Mouse (Mus musculus) adrenal gland, adult (tissue): ENCODE data around the gene Tulp1.
A peak's percentile ranks its signal among the peaks of the same experiment; 100 is the strongest.
"Not testable (repeated sequence)": the region's sequence is repeated elsewhere in the genome, so short reads cannot be mapped to it uniquely, and the experiment has no call there.

Experiments
- DNase-seq, 2 experiments: peaks; one replicate each; pipeline ENCODE4 v3.0.0; 2022 to 2023; ENCODE audit warnings: low spot score in 1 of 2; ENCODE audit not compliant: inconsistent age in 2 of 2

Tulp1 gene

DNA sequence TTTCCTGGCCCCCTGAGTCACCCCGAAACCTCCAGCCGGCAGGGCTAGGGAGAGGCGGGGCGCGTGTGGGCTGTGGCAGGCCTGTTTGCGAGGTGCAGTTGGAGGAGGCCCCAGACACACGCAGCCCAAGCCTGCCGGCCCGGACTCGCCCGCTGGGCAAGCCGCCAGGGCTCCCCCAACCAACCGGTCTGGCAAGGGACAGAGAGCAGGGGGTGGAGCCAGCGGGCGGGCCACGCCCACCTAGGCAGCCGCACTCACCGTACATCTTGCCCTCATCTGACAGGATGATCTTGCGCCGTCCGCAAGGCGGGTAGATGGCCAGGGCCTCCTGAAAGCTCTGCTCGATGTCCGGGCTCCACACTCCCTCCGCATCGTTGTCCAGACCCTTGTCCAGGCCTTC lies 23.9 kb downstream of the Tulp1 start:
- peak; percentile 83 for DNase-seq

DNA sequence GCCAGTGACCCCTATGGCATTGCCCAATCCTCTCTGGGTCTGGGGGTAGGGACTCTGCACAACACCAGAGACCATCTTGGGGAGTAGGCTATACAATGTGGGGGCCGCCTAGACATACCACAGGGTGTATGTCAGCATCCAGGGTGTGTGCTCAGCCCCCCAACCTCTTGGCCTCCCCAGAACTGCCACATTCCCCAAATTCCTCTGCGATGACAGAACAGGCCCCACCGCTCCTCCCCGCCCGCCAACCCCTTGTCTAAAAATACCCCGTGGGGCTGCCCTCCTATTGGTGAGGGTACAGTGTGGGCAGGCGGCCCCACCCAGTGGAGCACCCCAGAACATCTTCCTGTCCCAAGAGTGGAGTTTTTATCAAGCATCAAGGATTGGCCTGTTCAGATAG lies 24.4 kb downstream of the Tulp1 start:
- DNase-seq = peak in 1 of 2 experiments; percentile 52

GRCm38 (mm10) chr17:28337547-28337946 lies 27.5 kb downstream of the Tulp1 start:
- no peak for DNase-seq

DNA sequence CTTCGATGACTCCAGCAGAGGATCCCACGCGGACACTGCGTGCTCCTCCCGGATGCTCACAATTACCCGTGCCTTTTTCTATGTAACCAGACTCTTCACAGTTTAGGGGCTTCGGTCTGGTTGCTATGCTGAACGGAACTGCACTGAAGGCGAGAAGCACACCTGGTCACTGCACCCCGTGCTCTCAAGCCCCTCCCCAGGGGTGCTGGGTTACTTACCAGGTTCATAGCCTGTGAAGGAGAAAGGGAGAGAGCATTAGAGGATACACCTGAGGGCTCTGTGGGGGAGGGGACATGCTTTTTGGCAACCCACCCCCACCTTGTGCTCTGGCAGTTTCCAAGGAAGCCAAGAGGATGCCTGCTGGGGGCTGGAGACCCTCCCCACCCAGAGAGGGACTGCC lies 29.8 kb downstream of the Tulp1 start:
- no peak for DNase-seq

DNA sequence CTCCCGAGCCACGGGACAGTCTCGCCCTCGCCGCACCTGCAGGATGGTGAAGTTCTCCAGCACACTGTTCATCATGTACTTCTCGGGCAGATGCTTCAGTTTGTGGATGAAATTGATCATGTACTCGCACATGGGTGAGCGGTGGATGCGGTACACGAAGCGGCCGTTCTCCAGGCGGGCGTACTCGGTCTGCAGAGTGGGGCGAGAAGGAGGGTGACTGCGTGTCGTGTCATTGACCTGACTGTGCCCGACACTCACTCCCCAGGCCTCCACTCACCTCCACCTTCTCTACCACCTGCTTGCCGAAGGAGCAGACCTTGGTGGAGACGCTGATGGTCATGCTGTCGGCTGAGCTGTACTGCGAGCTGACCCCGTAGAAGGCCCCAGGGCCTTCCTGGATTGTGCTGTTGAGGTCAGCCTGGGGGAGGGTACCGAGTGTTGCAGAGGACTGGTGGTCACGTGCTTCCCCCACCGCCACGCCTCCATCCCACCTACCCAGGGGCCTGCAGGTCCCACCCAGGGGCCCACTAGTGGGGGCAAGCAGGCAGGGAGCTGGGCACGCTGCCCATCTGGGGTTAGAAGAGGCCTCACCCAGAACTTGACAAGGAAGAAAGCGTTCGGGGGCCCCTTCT lies 32.0 kb downstream of the Tulp1 start:
- peak in 1 of 2 experiments; percentile 15 for DNase-seq

DNA sequence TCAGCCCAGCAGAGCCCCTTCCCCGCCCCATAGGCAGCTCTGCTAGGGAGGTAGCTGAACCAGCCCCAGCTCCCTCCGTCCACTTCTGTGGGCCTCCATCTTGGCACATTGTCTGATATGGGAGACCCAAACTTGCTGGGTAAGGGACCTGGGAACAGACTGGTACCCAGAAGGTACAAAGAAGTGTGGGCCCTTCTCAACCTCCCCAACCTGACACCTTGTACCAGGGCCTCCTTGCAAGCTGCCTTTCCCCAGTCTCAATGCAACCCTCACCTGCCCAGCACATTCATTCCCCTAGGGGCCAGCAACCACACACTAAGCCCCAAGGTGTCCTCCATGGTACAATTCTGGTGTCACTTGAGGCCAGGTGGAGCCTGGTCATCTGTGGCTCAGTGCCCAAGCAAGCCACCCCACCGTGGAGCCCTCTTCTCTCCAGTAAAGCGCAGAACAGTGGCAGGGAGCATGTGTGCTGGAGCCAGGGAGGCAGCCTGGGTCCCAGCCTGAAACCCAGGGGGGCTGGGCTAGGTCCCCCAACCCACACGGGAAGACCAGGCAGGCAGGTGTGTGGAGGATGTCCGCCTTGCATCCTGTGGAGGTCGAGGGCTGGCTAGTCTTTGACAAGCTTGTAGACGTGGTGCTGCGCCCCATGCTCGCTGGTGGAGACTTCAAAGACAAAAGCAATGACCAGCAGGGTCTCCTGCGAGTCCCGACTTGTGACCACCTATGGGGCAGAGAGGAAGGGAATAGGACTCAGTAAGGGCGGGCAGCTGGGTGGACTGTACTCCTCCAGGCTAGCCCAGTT lies 32.7 kb downstream of the Tulp1 start:
- DNase-seq = peak in 1 of 2 experiments; percentile 22

DNA sequence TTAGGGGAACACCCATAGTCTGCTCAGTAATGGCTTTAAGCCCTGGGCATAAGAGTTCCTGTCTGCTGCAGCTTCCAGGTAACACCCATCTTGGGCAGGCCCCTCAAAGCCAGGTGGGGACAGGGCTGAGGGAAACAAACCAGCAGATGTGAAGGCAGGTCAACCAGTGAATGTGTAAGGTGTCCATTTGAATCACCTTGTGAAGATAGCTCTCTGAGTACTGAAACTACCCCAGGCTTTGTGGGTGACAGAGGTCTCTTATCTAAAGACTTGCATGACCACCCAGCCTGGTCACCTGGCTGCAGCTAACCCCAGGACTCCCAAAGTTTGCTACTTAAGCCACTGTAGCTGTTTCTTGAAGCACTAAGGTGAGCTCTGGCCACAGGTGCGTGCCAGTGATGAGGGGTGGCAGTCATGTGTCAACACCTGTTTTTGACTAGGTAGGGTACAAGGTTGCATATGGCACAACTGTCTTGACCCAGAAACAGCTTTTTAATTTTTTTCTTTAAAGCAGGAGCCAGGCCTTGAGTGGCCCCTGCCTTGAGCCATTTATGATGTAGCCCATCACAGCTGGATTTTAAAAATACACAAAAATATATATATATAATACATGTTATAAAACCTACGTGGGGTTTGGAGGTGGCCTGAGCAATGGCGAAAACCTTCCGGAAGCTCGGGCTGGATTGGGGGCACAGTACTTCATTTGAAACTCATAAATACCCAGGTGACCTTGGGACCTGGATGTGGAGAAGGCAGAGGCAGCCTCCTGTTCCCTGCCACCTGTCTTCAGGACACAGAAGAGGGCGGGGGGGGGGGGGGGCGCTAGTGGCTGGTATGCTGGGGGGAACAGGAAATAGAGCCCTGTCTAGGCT lies 33.5 kb downstream of the Tulp1 start:
- DNase-seq = no peak

GRCm38 (mm10) chr17:28330590-28330989 lies 34.4 kb downstream of the Tulp1 start:
- not testable (repeated sequence) for DNase-seq

DNA sequence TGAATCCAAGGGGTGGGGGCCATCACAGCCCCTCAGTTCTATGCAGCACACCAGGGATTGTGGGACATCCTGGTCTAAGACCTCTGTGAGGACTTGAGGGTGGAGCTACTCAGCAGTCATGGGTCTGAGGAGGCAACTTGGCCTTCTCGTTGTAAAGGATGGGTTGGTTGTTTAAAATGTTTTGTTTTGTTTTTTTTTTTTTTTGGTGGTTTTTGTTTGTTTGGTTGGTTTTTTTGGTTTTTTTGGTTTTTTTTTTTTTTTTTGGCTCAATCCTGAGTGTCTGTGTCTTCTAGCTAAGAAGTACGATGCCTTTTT lies 34.8 kb downstream of the Tulp1 start:
- no peak for DNase-seq

- DNase-seq = no peak
Observed at GRCm38 (mm10) chr17:28329503-28330231, 35.4 kb downstream of the Tulp1 start.

- DNase-seq = no peak
Observed at GRCm38 (mm10) chr17:28328946-28329345, 36.1 kb downstream of the Tulp1 start.

DNA sequence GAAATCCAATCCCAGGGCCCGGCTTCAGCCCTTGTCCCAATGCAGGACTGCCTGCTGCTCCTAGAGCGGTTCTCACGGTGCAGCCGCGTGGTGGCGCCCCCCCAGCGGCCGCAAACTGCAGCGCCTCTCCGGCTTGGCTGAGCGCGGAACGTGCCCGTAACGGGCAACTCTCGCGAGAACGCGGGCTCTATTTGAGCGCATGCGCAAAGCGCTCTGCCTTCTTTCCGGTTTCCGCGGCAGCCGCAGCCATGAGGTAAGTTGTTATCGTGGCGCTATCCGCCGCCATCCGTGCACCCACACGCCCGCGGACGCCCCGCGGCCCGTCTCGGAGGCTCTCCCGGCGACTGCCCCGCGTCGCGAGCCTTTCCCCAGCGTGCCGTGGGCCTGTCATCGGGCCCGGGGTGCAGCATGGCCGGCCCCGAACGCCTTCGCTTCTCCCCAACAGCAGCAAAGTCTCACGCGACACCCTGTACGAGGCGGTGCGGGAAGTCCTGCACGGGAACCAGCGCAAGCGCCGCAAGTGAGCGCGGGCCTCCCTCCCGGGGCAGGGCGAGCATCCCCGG lies 36.6 kb downstream of the Tulp1 start, which contains the start of gene Rpl10a:
Rpl10a (plus strand) TSS at position 106 of the 563 bp plus-strand sequence.
- peak; percentile 97 to 99 for DNase-seq

DNA sequence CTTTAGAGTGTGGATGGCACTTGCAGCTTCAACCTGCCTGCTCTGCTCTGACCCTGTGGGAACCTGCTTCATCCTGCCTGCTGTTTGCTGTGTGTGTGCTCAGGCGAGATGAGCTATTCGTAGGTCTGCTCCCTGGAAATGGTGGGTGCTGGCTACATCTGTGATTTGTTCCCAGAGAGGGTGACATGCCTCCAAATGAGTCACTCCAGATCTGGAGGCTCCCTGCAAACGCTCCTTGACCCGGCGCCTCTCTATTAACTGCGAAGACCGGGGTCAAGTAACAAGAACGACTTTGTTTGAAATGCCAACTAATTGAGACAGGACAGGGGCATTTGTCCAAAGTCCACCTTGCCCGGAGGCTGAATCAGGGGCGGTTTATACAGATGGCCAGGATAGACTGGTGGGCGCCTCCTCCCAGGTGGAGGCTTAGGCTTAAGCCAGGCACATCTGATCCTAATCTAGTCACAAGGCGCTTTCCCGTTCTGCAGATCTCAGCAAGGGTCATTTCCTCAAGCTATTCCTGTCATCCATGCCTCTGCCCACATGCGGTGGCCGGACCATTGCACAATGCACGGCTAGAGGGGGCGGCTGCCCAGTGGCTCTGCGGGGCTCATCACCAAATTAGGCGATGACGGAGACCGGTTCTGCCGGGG lies 37.2 kb downstream of the Tulp1 start:
- peak; percentile 75 to 91 for DNase-seq

DNA sequence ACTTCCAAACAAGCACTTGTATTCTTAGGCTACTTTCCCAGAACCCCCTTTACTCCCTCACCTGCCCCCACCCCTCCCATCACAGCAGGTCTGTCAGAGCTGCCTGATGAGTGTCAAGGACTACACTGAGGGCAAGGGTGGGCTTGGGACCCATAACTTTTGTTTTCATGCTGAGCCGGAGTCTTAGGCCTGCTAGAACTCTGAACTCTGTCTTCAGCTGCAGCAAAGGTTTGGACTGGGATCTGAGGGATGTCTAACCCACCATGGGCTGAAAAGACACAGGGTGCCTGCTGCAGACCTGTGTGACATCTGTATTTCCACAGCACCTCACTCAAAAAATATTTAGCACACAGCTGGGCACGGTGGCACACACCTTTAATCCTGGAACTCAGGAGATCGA lies 38.1 kb downstream of the Tulp1 start:
- no peak for DNase-seq

DNA sequence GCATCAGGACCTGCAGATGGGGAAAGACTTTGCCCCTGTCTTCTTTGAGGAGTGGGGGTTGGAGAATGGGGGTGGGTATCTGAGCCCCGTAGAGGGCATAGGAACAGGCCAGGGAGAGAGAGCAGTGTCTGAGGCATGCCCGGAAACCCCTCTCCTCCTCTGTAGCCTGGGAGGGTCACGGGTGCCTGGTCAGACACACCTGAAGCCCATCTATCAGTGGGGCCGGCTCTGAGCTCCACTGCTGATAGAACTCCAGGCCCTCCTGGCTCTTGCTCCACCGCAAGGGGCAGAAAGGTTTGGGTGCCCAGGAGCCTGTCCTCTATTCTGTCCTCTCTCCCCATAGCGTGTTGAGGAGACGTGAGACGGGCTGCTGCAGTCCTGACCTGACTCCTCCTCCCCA lies 39.3 kb downstream of the Tulp1 start:
- no peak for DNase-seq

DNA sequence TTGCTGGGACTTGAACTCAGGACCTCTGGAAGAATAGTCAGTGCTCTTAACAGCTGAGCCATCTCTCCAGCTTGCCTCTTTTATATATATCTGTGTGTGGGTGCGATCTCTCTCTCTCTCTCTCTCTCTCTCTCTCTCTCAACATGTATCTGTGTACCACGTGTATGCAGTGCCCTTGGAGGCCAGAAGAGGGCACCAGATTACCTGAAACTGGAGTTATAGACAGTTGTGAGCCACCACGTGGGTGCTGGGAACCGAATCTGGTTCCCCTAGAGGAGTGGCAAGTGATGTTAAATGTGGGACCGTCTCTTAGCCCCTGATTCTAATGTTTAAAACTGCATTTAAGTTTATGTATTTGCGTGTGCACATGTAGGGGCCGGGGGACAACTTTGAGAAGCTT lies 40.6 kb downstream of the Tulp1 start:
- DNase-seq = not testable (repeated sequence)

GRCm38 (mm10) chr17:28323786-28324185 lies 41.2 kb downstream of the Tulp1 start:
- DNase-seq = peak; percentile 59 to 67

GRCm38 (mm10) chr17:28321700-28322099 lies 43.3 kb downstream of the Tulp1 start:
- DNase-seq = no peak

DNA sequence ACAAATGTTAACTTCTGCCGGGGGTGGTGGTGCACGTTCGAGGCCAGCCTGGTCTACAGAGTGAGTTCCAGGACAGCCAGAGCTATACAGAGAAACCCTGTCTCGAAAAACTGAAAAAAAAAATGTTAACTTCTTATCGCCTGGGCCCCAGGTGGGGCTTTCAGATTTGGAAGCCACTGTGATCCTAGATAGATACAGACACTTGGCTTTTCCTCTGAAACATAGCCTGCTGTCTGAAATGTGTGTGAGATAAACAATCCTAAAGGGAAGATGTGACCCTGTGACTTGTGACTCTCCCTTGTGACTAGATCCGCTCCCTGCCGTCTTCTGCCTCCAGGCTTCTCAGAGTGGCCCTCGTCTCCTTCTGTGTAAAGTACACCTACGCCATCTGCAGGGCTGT lies 47.3 kb downstream of the Tulp1 start:
- DNase-seq = no peak

DNA sequence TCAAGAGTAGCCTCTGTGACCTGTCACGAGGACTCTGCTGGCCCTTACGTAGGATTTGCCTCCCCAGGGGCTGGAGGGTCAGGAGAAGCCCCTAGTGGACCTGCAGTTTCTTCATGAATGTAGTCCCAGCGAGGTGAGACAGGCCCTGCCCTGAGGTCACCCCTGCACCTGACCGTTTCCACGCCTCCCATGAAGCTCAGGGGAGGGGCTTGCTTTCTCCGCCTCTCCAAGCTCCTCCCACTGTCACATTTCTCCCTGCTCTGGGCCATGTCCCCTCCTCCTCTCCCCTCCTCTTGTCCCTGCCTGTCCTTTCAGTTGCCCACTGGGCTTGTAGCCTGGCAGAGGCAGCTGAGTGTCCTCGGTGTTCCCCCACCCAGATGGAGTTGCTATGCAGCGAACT lies 47.9 kb downstream of the Tulp1 start:
- no peak for DNase-seq
